Mouse (Mus musculus) liver, postnatal 0 days (tissue): ENCODE data around the gene Gm20388.

Experiments used
- CTCF ChIP-seq: sonication (generic); IDR thresholded peaks from 2 replicates; pipeline ENCODE4 v1.5.1; 2016; ENCODE audit warnings: antibody characterized with exemption, low read depth
- EP300 ChIP-seq: IDR thresholded peaks from 2 replicates; pipeline ENCODE4 v1.6.1; 2016; ENCODE audit warnings: antibody characterized with exemption, low read depth, mild to moderate bottlenecking

- TF ChIP-seq CTCF (no peak), EP300 (no peak)
Observed at GRCm38 (mm10) chr8:124180681-124181445, 4270.2 kb downstream of the Gm20388 start.
